Mouse (Mus musculus): ENCODE measurements around the gene Gale.
"Not testable (repeated sequence)": the region's sequence is repeated elsewhere in the genome, so short reads cannot be mapped to it uniquely, and the experiment has no call there.

Gene Gale

DNA sequence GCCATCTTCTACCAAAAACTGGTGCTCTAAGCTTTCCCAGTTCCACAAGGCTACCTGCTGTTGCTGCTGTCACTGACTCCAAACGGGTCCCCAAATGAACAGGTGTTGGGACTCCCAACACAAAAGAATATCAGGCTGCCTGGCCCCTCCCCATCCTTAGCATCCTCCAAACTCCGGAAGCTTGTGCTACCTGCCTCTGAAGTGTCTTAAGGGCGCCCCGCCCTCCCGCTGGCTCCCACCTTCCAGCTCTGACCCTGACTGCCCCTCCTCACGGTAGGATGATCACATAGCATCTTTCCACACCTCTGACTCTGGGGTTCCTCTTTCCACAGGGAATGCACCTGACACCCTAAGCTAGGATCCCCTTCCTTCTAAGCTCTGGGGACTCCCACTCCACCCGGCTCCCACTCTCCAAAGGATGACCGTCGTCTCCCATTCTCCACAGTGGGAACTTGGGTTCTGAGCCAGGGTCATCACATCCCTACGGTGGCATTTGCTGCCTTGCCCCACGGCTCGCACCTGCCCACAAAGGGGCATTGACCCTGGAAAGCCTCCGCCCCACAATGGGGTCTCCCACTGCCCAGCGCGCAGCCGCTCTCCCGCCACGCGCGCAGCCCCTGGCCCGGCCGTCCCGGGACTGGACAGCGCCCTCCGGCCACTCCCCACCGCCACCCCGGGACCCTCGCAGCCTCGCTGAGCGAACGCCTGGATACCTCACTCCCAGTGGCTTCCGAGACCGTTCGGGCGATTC, 8.5 kb downstream of the Gale start:
- DNase-seq: no peak

GRCm38 (mm10) chr4:135972556-135972906, 9.0 kb downstream of the Gale start, which contains the start of gene Lypla2:
TSS of gene Lypla2 (minus strand) at chr4:135972626.
- DNase-seq: peak; percentile 91 to 93

DNA sequence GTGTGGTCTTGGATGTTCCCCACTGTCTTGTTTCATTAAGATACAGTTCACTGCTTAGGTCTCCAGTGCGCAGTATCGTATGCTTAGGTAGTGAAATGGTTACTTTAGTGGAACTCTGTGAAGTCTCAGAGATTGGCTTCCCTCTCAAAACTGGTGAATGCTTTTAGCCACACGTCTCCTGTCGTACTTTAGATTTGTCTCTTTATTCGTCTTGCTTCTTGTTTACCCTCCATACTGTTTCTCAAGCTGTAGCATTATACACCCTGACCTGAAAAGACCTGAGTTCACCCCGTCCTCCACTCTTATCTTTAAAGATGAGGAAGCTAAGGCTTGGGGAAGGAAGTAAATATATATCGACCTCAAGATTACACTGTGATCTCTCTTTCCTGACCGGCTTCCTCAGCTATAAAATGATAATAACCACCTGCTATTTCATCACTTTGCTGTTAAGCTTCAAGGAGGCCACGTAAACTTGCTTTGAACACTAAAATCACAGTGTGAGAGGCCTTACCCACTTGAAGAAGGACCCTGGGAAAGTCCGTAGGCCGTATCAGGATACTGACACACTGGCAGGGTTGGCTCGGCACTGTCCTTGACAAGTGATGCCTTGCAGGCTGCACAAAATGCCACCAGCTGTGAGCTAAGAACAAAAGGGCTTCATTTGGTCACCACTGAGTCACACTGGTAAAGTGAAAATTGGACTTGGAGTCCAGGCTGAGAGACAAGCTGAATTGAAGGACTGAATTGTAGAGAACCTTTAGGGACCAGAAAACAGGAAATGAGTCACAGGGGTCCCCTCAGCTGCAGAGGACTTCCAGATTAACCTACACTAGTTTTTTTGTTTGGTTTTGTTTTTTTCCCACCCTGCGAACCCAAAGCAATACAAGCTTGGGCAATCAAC, 9.6 kb downstream of the Gale start:
- no peak for DNase-seq

DNA sequence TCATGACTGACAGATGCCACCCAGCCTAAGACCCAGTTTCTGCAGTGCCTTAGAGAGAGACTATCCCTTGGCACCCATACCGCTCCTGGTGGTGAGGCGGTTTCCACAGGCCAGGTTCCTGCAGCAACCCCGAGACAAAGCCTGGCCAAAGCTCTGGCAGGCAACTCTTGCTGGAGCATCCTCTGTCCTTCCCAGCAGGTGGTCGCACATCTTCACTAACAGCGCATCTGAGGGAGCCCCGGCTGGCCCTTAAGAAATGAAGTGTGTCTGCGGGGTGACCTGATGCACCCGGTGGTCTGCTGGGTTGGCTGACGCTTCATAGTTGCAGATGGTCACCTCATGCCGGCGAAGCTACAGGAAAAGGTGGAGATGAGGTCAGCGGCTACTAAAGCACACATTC, 12.6 kb downstream of the Gale start:
- DNase-seq: no peak

DNA sequence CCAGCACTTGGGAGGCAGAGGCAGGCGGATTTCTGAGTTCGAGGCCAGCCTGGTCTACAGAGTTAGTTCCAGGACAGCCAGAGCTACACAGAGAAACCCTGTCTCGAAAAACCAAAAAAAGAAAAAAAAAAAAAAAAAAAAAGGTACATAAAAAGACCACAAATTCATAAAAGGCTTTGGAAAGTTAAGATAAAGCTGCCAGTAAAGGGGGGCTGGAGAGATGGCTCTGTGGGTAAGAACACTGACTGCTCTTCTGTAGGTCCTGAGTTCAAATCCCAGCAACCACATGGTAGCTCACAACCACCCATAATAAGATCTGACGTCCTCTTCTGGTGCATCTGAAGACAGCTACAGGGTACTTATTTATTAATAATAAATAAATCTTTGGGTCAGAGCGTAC, 16.7 kb downstream of the Gale start:
- DNase-seq: not testable (repeated sequence)

GRCm38 (mm10) chr4:135981524-135982063, 18.1 kb downstream of the Gale start:
- no peak for DNase-seq

DNA sequence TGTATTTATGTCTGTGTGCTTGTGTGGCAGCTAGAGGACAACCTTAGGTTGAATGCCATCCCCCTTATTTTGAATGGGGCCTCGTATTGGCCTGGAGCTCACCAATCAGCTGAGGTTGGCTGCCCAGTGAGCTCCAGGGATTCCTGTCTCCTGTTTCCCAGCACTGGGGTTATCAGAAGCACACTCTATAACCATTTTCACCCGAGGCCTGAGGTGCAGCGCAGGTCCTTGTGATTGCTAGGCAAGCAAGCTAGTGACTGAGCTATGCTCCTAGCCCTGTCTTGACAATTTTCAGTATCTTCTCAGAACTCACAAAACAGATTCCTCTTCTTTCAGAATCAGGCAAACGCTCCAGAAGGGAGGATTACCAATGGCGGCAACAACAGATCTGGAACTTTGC, 21.0 kb downstream of the Gale start:
- no peak for DNase-seq

GRCm38 (mm10) chr4:135985193-135985592, 21.7 kb downstream of the Gale start:
- no peak for DNase-seq

- no peak for DNase-seq
These were observed 22.2 kb downstream of the Gale start for GRCm38 (mm10) chr4:135985769-135986168.

GRCm38 (mm10) chr4:135986301-135986942, 22.9 kb downstream of the Gale start:
- DNase-seq: no peak

- DNase-seq: peak; percentile 91 to 93
These were observed 23.6 kb downstream of the Gale start, which contains the start of gene Pithd1 for GRCm38 (mm10) chr4:135986943-135987710. TSS of gene Pithd1 (minus strand) at chr4:135987264.

DNA sequence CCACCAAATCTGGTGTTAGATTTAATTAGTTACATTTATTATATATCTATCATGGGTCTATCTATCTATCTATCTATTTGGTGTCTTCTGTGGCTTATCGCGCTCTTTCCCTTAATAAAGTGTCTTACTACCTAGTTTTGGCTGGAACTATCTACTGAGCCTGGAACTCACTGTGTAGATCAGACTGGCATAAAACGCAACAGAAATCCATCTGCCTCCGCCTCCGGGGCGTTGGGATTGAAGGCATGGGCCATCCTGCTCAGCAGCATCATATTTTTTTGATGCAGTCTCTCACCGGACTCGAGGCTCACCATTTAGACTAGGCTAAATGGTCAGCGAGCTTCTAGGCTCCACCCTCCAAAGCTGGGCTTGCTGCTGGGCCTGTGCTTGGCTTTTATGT, 24.2 kb downstream of the Gale start:
- DNase-seq: no peak

- no peak for DNase-seq
These were observed 30.4 kb downstream of the Gale start for GRCm38 (mm10) chr4:135993941-135994340.

- DNase-seq: no peak
These were observed 31.6 kb downstream of the Gale start for GRCm38 (mm10) chr4:135995118-135995517.

DNA sequence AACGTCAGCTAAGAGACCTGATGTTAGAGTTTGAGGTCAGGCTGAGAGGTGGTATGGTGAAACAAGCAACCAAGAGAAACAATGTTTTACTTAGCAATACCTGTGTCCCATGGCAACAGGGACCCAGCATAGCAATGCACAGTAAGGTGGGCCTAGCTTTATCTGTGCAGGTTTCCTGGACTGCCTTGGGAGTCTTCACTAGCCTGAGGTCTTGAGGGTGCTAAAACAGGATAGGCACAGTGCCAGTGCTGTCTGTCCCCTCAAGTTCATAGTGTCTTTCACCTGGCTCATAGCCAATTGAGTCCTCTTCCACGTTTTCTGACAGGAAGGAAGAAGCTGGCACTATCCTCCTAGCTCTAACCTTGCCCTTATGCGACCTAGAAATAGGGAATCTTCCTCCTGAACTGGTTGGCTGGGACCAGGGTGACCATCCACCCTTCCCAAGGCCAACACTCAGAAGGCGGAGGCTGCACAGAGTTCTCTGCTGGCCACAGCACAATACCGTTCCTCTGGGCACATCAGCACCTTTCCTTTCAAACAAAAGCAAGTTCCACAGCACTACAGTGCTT, 40.7 kb downstream of the Gale start:
- no peak for DNase-seq

DNA sequence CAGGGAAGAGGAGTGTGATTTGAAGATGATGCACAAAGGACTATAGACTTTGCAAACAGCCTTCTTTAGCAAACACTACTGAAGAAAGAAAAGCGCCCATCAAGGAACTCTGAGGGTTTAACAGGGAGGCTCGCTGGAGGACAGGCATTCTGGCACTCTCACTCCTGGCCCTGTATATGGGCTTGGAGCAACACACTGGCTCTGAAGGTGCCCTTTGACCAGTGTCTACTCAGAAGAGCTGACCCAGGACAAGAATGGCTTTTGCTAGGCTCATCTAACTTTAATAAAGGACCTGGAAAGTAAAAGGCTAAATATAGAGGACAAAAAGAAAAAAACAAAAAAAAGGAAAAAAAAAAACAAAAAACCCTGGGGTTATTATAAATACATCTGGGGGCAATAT, 41.4 kb downstream of the Gale start:
- no peak for DNase-seq

GRCm38 (mm10) chr4:136006821-136007220, 43.3 kb downstream of the Gale start:
- DNase-seq: peak in 1 of 2 experiments; percentile 28

DNA sequence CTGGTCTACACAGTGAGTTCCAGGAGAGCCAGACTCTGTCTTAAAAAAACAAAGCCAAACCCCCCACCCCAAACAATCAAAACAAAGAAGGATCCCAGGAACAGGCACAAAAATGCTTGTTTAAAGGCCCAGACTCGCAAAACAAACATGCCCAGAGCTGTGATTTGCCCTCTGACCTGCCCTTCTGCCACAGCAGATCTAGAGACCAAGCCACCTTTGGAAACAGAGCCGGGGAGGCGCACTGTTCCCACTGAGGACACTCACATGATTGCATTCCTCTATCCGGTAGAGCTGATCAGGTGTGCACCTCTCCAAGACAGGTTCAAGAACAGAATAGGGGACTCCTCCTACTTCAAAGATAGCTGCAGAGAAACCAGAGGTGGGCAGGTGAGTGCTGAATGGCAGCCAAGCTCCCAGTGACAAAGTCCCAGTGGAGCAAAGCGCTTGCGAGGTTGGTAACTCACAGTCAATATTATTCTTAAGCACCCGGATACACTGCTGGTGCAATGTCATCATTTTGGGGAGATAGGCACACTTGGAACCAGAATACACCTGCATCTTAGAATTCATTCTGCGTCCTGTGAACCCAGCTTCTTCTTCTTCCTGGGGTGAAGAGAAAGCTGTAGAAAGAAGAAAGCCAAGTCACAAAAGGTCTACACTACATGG, 45.4 kb downstream of the Gale start:
- DNase-seq: no peak

GRCm38 (mm10) chr4:136010586-136010985, 47.1 kb downstream of the Gale start:
- no peak for DNase-seq

- no peak for DNase-seq
These were observed 52.6 kb downstream of the Gale start for GRCm38 (mm10) chr4:136016059-136016602.

Data from lung, adult 18-20 months (tissue).